Mouse (Mus musculus) E14TG2a.4 (cell line): Measurements from ENCODE around the gene C9.

Experiments
- H3K27me3 ChIP-seq: 2 replicates; pipeline ENCODE4 v1.6.1; 2014; ENCODE audit warnings: low read length, control low read depth; ENCODE audit not compliant: insufficient read depth
- H3K36me3 ChIP-seq: 2 replicates; pipeline ENCODE4 v1.6.1; 2014; ENCODE audit warnings: low read length, control low read depth; ENCODE audit not compliant: insufficient read depth
- H3K4me1 ChIP-seq: replicated peaks from 2 replicates; pipeline ENCODE4 v1.6.1; 2014; ENCODE audit warnings: low read depth, low read length, control low read depth
- H3K4me3 ChIP-seq: replicated peaks from 2 replicates; pipeline ENCODE4 v1.5.1; 2014; ENCODE audit warnings: mild to moderate bottlenecking, low read length
- H3K9me3 ChIP-seq: 2 replicates; pipeline ENCODE4 v1.6.1; 2014; ENCODE audit warnings: low read length, control low read depth
- CTCF ChIP-seq: conservative IDR thresholded peaks from 2 replicates; pipeline ENCODE4 v1.5.1; 2014; ENCODE audit warnings: low read length
- NANOG ChIP-seq: IDR thresholded peaks from 2 replicates; pipeline ENCODE4 v1.6.1; 2014; ENCODE audit warnings: borderline replicate concordance, low read length, mixed read lengths
- POU5F1 ChIP-seq: IDR thresholded peaks from 2 replicates; pipeline ENCODE4 v1.6.1; 2014; ENCODE audit warnings: low read length, borderline replicate concordance

Gene C9

DNA sequence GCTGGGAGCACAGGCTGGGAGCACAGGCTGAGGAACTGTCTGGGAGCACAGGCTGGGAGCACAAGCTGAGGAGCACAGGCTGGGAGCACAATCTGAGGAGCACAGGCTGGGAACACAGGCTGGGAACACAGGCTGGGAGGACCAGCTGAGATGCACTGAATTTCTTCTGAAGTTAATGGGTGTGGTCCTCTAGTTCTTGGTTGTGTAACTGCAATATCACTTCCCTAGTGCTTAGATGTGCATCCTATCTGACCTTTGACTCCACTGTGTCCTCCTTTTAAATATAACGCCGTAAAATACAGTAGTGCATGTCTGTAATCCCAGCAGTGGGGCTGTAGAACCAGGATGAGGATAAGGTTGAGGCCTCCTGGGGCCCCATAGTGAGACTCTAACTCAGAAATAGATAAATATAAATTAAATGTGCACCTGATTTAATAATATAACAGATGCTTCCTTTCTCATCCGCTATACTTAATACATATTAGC is 88.8 kb downstream of the C9 start:
- Histone ChIP-seq H3K4me3 (no peak overlapping the region), H3K4me1 (no peaks in the 10 kb centered on the region), H3K36me3 (no peaks in the 10 kb centered on the region), H3K27me3 (no peaks in the 10 kb centered on the region), H3K9me3 (peaks cover 4% of the 10 kb centered on the region; the same call in 1 of the 2 replicates)
- TF ChIP-seq POU5F1, result no peak
- TF ChIP-seq CTCF, result no peak
- TF ChIP-seq NANOG, result no peak

DNA sequence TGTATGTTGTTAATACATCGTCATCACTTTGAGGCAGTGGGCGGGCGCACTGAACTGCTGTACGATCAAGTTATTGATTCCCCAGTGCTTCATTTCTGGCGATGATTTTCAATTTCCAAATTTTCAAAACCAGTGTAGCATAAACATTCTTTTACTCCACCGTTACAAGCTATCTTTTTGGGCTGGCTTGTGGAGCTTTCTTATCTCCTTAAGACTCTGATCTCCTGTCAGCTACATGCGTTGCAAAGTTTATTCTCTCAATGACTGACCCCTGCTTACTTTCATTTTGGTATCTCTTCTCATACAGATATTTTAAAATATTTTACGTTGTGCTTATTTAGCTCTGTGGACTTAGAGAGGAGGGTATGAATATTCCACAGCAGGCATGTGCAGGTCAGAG is 89.5 kb downstream of the C9 start:
- Histone ChIP-seq H3K27me3 (no peaks in the 10 kb centered on the region), H3K9me3 (peaks cover 4% of the 10 kb centered on the region; the same call in 1 of the 2 replicates), H3K4me3 (no peak overlapping the region), H3K4me1 (no peaks in the 10 kb centered on the region), H3K36me3 (no peaks in the 10 kb centered on the region)
- TF ChIP-seq POU5F1 (no peak), CTCF (no peak), NANOG (no peak)

GRCm38 (mm10) chr15:6539639-6540338 is 94.7 kb downstream of the C9 start:
- no peaks in the 10 kb centered on the region for H3K9me3 ChIP-seq
- H3K4me3 ChIP-seq, result no peak overlapping the region
- no peak for TF ChIP-seq NANOG
- no peaks in the 10 kb centered on the region for H3K36me3 ChIP-seq
- H3K4me1 ChIP-seq, result no peaks in the 10 kb centered on the region
- no peaks in the 10 kb centered on the region for H3K27me3 ChIP-seq
